In genomic region chr2:53711213-53711612, GRCm38 (mm10) we compare ENCODE assay signal across 10 mouse cellular contexts.
DNase-seq lines count a peak whose midpoint lies in the region; TF ChIP-seq lines count a peak whose summit lies in the region.
"Had no signal": no experiment of that assay in that cellular context is flagged by ENCODE, and none has a peak within 500 bp of the region (broad histone marks: within the 10 kb centered on the region; RNA-seq: fewer than 3 reads in every experiment).

No protein-coding gene starts in this region.

- intact Hi-C loops in gastrocnemius, adult 2 months (cut with DNase I): no loop called here
- intact Hi-C loops in gastrocnemius, postnatal 36 days (cut with DNase I): no loop called here

- H3K27ac ChIP-seq in gastrocnemius, adult 2 months: peak overlapping the region; percentile 40; the same call in 1 of the 2 replicates
- H3K27ac ChIP-seq: heart, embryonic 15.5 days had no signal

- TF ChIP-seq CTCF in gastrocnemius, adult 2 months (IDR thresholded peaks at IDR 0.05): no peak

- DNase-seq in gastrocnemius, adult 2 months: peak; percentile 40
- DNase-seq in gastrocnemius, postnatal 36 days: no peak
- DNase-seq in brain, adult 2 months (ENCODE audit: low read depth, low spot score): peak; percentile 94
- peak; percentile 83 to 89 for DNase-seq in frontal cortex, adult 2 months (ENCODE audit: extremely low spot score in 1 of 2, low spot score in 1 of 2)
- DNase-seq in left cerebral cortex, adult 18-20 months (ENCODE audit: low spot score in 2 of 2): peak; percentile 69 to 75
- DNase-seq in testis, postnatal 10 days (ENCODE audit: low spot score): no peak
- no peak for DNase-seq in spleen, adult 12 weeks (ENCODE audit: low spot score)
- no peak for DNase-seq in ovary, postnatal 14 days (ENCODE audit: low spot score)

- no peak overlapping the region for H3K4me3 ChIP-seq in gastrocnemius, adult 2 months
- H3K4me3 ChIP-seq: heart, embryonic 15.5 days; megakaryocyte, embryonic 14.5 days had no signal

Comparison
In these comparisons a context has a peak if more than half of its experiments do, and no peak if none do; other contexts are left out.
1. DNase-seq: peak in gastrocnemius, adult 2 months (single experiment), brain, adult 2 months (single experiment), frontal cortex, adult 2 months (2 of 2) and left cerebral cortex, adult 18-20 months (2 of 2); none in gastrocnemius, postnatal 36 days (0 of 2), testis, postnatal 10 days (single experiment), spleen, adult 12 weeks (single experiment) and ovary, postnatal 14 days (single experiment).